9 mouse cellular contexts compared by ENCODE assay signal in the genomic region with DNA sequence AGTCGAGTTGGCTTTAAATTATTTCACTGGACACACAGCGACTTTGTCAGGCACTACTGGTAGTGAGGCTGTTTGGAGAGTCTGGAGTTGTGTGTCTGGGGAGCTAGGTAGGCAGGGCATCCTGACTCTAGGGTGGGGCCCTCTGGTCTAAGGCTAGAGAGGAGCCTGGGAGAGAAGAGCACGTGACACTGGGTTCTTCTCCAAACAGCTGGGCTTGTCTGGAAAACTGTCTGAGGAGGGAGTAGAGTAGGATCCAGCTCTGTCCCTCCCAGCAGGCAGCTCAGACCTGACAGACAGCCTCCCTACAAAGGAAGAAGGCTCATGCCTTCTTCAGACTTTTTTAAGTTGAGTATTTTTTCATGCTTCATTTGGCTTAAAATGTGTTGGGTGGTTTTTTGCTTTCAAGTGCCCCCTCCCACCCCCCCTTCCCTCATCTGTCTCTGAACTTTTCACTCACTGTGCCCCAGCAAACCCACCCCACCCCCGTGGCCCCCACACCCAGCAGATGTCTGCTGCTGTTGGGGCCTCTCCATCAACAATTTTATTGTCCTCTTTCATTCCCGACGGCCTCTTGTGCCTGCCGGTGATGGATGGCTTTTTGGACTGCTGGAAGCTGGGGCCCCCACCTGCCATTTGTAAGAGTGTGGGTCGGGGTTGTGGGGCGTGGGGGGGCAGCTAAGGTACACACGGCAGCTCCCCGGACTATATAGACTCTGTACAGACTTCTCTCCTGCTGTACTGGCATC. TPM values are rescaled to one million over a fixed set of nuclear protein-coding genes. Genes with fewer than 3 reads are reported as not detected.
DNase-seq lines count a peak whose midpoint lies in the region; ATAC-seq and TF ChIP-seq lines count a peak whose summit lies in the region.
"Had no signal": no experiment of that assay in that cellular context is flagged by ENCODE, and none has a peak within 500 bp of the region (broad histone marks: within the 10 kb centered on the region; RNA-seq: fewer than 3 reads in every experiment).

No protein-coding gene starts in this region.

- no peak for TF ChIP-seq CTCF in gastrocnemius, adult 2 months (IDR thresholded peaks at IDR 0.05)
- TF ChIP-seq CTCF in layer of hippocampus, adult 2 months (conservative IDR thresholded peaks at IDR 0.05): no peak

- DNase-seq in retina, embryonic 14.5 days (ENCODE audit: low spot score): peak; percentile 28
- DNase-seq in retina, postnatal 1 day: no peak
- DNase-seq in gastrocnemius, adult 2 months: peak; percentile 72
- no peak for DNase-seq in layer of hippocampus, adult 2 months (ENCODE audit: low spot score in 2 of 2)
- no peak for DNase-seq in right cerebral cortex, postnatal 14 days

- ATAC-seq in hindbrain, embryonic 13.5 days (ENCODE audit: low FRiP score): no peak
- ATAC-seq in stomach, embryonic 15.5 days (ENCODE audit: insufficient read depth, low FRiP score, low read depth): peak; percentile 51
- no peak for ATAC-seq in frontal cortex, adult (ENCODE audit: low TSS enrichment)

- WGBS in hindbrain, embryonic 13.5 days: 4% methylated on average over 11 of the region's 11 CpGs
- WGBS in stomach, embryonic 15.5 days: 5% methylated on average over 11 of the region's 11 CpGs

- H3K4me1 ChIP-seq in hindbrain, embryonic 13.5 days (replicated peaks): peaks cover 46% of the 10 kb centered on the region
- H3K4me1 ChIP-seq in stomach, embryonic 15.5 days: peaks cover 30% of the 10 kb centered on the region

- peaks cover 39% of the 10 kb centered on the region for H3K27me3 ChIP-seq in hindbrain, embryonic 13.5 days
- no peaks in the 10 kb centered on the region for H3K27me3 ChIP-seq in stomach, embryonic 15.5 days (replicated peaks)

- 0 out of 2 replicates have a peak overlapping the region, but pooled peaks have one; percentile 11 for H3K4me2 ChIP-seq in hindbrain, embryonic 13.5 days
- H3K4me2 ChIP-seq in stomach, embryonic 15.5 days: peak overlapping the region; percentile 23; the same call in 1 of the 2 replicates

- H3K4me3 ChIP-seq in gastrocnemius, adult 2 months: peak overlapping the region; percentile 22
- no peak overlapping the region for H3K4me3 ChIP-seq in hindbrain, embryonic 13.5 days
- no peak overlapping the region for H3K4me3 ChIP-seq in stomach, embryonic 15.5 days (replicated peaks)
- no peak overlapping the region for H3K4me3 ChIP-seq in layer of hippocampus, adult 2 months

- no peaks in the 10 kb centered on the region for H3K9me3 ChIP-seq in hindbrain, embryonic 13.5 days
- H3K9me3 ChIP-seq in stomach, embryonic 15.5 days: no peaks in the 10 kb centered on the region

- intact Hi-C loops in gastrocnemius, adult 2 months (cut with DNase I): no loop called here

- H3K27ac ChIP-seq in gastrocnemius, adult 2 months: peak overlapping the region; percentile 74
- H3K27ac ChIP-seq in hindbrain, embryonic 13.5 days: peak overlapping the region; percentile 35; the same call in 1 of the 2 replicates
- H3K27ac ChIP-seq in stomach, embryonic 15.5 days: peak overlapping the region; percentile 77
- H3K27ac ChIP-seq in layer of hippocampus, adult 2 months: no peak overlapping the region
- H3K27ac ChIP-seq: liver, embryonic 14.5 days had no signal

- H3K36me3 ChIP-seq in hindbrain, embryonic 13.5 days: no peaks in the 10 kb centered on the region
- H3K36me3 ChIP-seq in stomach, embryonic 15.5 days: no peaks in the 10 kb centered on the region

- no peak overlapping the region for H3K9ac ChIP-seq in hindbrain, embryonic 13.5 days
- H3K9ac ChIP-seq in stomach, embryonic 15.5 days: no peak overlapping the region
- H3K9ac ChIP-seq: liver, embryonic 14.5 days had no signal

RNA-seq across cellular contexts. Expression of a gene that starts 5.7 kb away (rescaled TPM):
- total RNA-seq in gastrocnemius, adult 2 months (2021): 1 to 10 TPM; 2.1 to 3.0 TPM
- polyA plus RNA-seq in hindbrain, embryonic 13.5 days (2015; fragmentation: Nextera tagmentation; extraction: Ambion mirVana): 2.8 and 3.4 TPM in 2 replicates
- polyA plus RNA-seq in stomach, embryonic 15.5 days (2015; fragmentation: Nextera tagmentation; extraction: Ambion mirVana): 3.0 and 3.2 TPM in 2 replicates
- total RNA-seq in layer of hippocampus, adult 2 months (2021): 1 to 10 TPM; 2.8 to 3.2 TPM

RNA-seq across cellular contexts. Expression of a gene that starts 50.2 kb away (rescaled TPM):
- total RNA-seq in gastrocnemius, adult 2 months (2021): not detected
- not detected in 2 replicates for polyA plus RNA-seq in hindbrain, embryonic 13.5 days (2015; fragmentation: Nextera tagmentation; extraction: Ambion mirVana)
- polyA plus RNA-seq in stomach, embryonic 15.5 days (2015; fragmentation: Nextera tagmentation; extraction: Ambion mirVana): 0.54 and 0.90 TPM in 2 replicates
- not detected for total RNA-seq in layer of hippocampus, adult 2 months (2021)

Comparison
In these comparisons a context has a peak if more than half of its experiments do, and no peak if none do; other contexts are left out.
1. DNase-seq: peak in retina, embryonic 14.5 days (single experiment) and gastrocnemius, adult 2 months (single experiment); none in retina, postnatal 1 day (single experiment), layer of hippocampus, adult 2 months (0 of 2) and right cerebral cortex, postnatal 14 days (single experiment).